Mouse (Mus musculus) forebrain, embryonic 10.5 days (tissue): ENCODE measurements around the gene Tlk2. TPM values are rescaled to one million over a fixed set of nuclear protein-coding genes. Genes with fewer than 3 reads are reported as not detected.
A peak's percentile ranks its signal among the peaks of the same experiment; 100 is the strongest.

Experiments used
- DNase-seq: peaks from one replicate; pipeline ENCODE4 v3.0.0-alpha.2; 2017; ENCODE audit warnings: low spot score; ENCODE audit errors: extremely low spot score
- H3K27ac ChIP-seq: fragments of 300-500 bp; sonication (generic); 2 replicates; pipeline ENCODE4 v1.5.1; 2016; ENCODE audit warnings: mild to moderate bottlenecking
- H3K27me3 ChIP-seq: fragments of 300-500 bp; sonication (generic); 2 replicates; pipeline ENCODE4 v1.6.1; 2016; ENCODE audit warnings: mild to moderate bottlenecking; ENCODE audit not compliant: poor library complexity, severe bottlenecking
- H3K36me3 ChIP-seq: fragments of 300-500 bp; sonication (generic); replicated peaks from 2 replicates; pipeline ENCODE4 v1.6.1; 2016; ENCODE audit warnings: mild to moderate bottlenecking, moderate library complexity
- H3K4me1 ChIP-seq: fragments of 300-500 bp; sonication (generic); 2 replicates; pipeline ENCODE4 v1.6.1; 2016
- H3K4me3 ChIP-seq: fragments of 300-500 bp; sonication (generic); 2 replicates; pipeline ENCODE4 v1.5.1; 2016; ENCODE audit warnings: mild to moderate bottlenecking, moderate library complexity
- H3K9me3 ChIP-seq: fragments of 300-500 bp; sonication (generic); 2 replicates; pipeline ENCODE4 v1.6.1; 2016; ENCODE audit warnings: mild to moderate bottlenecking, moderate library complexity
- WGBS: fragments of 180-500 bp; shearing (Covaris S2); methylation state at CpG from one replicate; pipeline ENCODE4 v1.1.7; 2016; 5-methylcytosine and 5-hydroxymethylcytosine counted together
- polyA plus RNA-seq: library from polyadenylated mRNA; unstranded; fragments of >200 nt; fragmentation: Nextera tagmentation; extraction: Ambion mirVana; gene quantifications from 2 replicates; pipeline ENCODE4 v1.2.1, GENCODE M21; 2016

The Tlk2 gene
- polyA plus RNA-seq, 1 experiment from 2014 or later, result 21.5 TPM

DNA sequence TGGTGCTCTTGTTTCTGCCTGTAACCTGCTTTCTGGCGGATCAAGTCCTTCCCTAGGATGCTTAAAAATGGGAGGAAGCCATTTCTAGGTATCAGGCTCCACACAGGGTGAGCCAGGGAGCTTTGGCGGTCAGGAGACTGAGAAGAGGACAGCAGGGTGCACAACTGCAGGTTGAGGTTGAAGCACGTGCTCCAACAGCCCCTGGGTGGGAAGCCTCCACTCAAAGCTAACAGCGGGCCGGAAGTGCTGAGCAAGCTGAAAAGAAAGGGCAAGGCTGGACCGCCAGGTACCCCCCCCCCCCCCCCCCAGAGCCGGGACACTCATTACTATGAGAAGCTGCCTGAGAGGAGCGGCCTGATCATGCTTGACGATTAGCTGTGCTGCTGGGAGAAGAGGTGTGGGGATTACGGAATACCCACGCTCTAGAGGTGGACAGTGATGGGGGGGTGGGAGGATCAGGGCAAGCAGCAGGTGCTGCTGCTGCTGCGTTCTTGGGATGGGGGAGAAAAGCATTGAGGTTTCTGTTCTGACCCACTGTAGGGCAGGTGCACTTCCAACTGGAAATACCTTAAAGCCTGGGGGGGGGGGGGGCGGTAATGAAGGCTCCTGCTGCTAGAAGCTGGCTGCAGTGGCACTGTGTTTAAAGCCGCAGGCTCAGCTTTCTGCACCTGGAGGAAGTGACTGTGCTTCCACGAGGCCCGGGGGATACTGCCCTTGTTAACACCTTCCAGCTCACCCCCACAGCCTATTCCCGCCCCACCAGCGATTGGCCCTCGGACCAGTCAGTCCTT is 27.2 kb upstream of the Tlk2 start:
- Histone ChIP-seq H3K9me3 (no peaks in the 10 kb centered on the region), H3K4me1 (peaks cover 53% of the 10 kb centered on the region), H3K27me3 (peaks cover 16% of the 10 kb centered on the region; the same call in 1 of the 2 replicates), H3K36me3 (no peaks in the 10 kb centered on the region), H3K27ac (0 out of 2 replicates have a peak overlapping the region, but pooled peaks have one; percentile 1), H3K4me3 (0 out of 2 replicates have a peak overlapping the region, but pooled peaks have one; percentile 16)
- 25% methylated on average over 18 of the region's 19 CpGs for WGBS
- DNase-seq, result no peak

DNA sequence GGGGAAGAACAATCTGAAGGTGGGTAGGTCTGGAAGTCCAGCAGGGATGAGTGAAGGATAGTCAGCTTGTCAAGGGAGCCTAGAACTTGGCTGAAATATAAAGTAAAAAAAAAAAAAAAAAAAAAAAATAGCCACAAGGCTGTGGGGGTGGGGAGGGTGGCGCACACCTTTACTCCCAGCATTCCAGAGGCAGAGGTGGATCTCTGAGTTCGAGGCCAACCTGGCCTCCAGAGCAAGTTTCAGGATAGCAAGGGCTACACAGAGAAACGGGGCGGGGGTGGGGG is 26.6 kb upstream of the Tlk2 start:
- Histone ChIP-seq H3K36me3 (no peaks in the 10 kb centered on the region), H3K9me3 (no peaks in the 10 kb centered on the region), H3K4me3 (no peak overlapping the region), H3K27me3 (peaks cover 16% of the 10 kb centered on the region; the same call in 1 of the 2 replicates), H3K4me1 (peaks cover 53% of the 10 kb centered on the region), H3K27ac (0 out of 2 replicates have a peak overlapping the region, but pooled peaks have one; percentile 1)
- DNase-seq, result no peak
- 78% methylated on average over 2 of the region's 4 CpGs for WGBS

DNA sequence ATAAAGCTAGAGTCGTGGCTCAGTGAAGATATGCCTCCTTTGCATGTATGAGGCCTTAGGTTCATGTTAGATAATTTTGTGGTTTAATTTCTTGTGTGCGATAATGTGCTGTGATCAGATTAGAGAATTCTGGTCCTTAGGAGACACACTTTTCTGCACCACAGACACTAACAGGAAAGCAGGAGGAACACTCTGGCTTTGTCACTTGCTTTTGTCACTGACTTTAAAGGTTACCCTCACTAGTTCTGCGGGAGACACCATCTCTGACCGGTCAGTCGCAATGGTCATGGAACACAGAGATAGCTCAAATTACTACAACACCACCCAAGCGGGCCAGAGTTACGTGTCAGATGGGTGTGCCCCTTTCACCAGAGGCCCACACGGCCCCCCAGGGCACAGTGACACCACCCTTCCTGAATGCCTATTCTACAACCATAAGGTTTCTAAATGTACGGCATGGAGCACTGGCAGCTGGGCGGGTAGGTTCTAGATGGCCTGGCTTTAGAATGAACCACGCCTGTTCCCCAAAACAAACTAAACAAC is 26.2 kb upstream of the Tlk2 start:
- Histone ChIP-seq H3K9me3 (no peaks in the 10 kb centered on the region), H3K36me3 (no peaks in the 10 kb centered on the region), H3K27ac (no peak overlapping the region), H3K4me1 (peaks cover 53% of the 10 kb centered on the region), H3K27me3 (peaks cover 16% of the 10 kb centered on the region; the same call in 1 of the 2 replicates), H3K4me3 (no peak overlapping the region)
- WGBS, result 74% methylated on average over 11 of the region's 11 CpGs
- DNase-seq, result no peak

DNA sequence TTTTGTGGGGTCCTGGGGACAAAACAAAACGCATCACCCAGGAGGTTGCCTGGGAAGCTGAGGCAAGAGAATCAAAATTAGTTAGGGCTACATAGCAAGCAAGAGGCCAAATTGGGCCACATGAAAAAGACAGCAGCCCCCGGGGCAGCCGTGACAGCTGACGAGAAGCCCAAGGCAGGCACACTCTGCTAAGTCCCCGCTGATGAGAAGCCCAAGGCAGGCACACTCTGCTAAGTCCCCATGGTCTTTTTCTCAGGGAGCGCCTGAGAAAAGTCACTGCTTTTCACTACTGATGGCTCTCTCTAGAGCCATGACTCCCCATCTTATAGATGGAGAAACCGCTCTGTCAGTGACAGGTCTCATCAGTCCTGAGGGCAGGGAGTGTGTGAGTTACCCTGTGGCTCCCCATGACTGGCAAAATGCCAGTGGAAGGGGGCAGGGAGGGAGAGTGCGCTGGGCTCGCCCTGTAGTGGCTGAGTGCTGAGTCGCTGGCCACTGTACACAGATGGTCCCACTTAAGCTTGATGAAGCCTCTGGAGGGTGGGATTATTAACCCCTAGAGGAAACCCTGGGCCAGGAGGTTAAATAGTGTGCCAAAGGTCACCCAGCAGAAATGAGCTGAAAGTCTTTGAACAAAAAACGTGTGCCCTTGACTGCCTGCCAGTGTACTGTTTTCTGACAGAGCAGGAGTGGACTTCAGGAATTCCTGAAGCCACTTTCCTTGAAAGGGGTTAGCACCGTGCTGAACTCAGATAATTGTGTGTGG is 25.4 kb upstream of the Tlk2 start:
- Histone ChIP-seq H3K9me3 (no peaks in the 10 kb centered on the region), H3K4me1 (peaks cover 53% of the 10 kb centered on the region), H3K36me3 (no peaks in the 10 kb centered on the region), H3K4me3 (no peak overlapping the region), H3K27ac (no peak overlapping the region), H3K27me3 (peaks cover 16% of the 10 kb centered on the region; the same call in 1 of the 2 replicates)
- DNase-seq, result peak; percentile 43
- WGBS, result 44% methylated on average over 12 of the region's 12 CpGs

DNA sequence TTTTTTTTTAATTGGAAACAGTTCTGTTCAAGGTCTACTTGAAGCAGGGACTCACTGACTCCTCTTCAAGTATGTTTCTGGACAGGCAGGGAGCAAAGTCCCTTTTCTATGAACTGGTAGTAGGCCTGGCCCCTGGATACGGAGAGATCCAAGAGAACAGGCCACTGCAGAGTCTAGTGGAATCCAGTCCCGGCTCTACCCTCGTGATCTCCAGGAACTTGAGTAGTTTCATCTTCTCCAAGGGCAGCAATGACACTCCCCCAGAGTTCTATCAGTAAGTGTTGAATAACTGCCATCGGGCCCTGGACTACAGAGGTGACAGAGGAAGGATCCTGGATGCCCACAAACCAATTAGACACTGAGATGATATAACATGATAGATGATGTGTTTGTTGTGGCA is 22.7 kb upstream of the Tlk2 start:
- Histone ChIP-seq H3K4me1 (peaks cover 49% of the 10 kb centered on the region), H3K4me3 (no peak overlapping the region), H3K27ac (no peak overlapping the region), H3K27me3 (peaks cover 9% of the 10 kb centered on the region; the same call in 1 of the 2 replicates), H3K36me3 (no peaks in the 10 kb centered on the region), H3K9me3 (no peaks in the 10 kb centered on the region)
- 72% methylated on average over 4 of the region's 4 CpGs for WGBS
- DNase-seq, result no peak

DNA sequence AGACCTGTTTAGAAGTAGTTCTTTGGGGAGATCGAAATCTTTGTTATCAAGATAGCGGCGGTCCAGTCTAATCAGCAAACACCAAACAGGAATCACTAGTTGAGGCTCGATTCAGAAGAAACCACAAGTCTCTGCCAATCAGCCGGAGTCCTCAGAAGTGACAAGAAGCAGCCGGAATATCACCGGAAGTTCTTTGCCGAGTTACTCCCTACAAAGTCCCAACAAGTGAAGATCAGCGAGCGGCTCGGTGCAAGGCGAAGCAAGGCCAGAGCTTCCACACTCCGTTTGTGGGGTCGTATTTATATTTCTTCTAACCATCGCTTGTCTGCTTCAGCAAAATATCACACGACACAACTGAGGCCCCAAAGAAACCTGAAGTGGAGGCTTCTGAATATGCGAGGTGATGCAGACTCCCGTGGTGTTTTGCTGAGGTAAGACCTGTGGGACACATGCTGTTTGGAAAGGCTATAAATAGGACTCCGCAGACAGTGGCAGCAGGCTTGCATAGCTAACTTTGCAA is 21.8 kb upstream of the Tlk2 start:
- WGBS, result 88% methylated on average over 19 of the region's 19 CpGs
- Histone ChIP-seq H3K27ac (no peak overlapping the region), H3K4me3 (no peak overlapping the region), H3K36me3 (no peaks in the 10 kb centered on the region), H3K27me3 (no peaks in the 10 kb centered on the region), H3K9me3 (no peaks in the 10 kb centered on the region), H3K4me1 (peaks cover 40% of the 10 kb centered on the region)
- DNase-seq, result no peak

DNA sequence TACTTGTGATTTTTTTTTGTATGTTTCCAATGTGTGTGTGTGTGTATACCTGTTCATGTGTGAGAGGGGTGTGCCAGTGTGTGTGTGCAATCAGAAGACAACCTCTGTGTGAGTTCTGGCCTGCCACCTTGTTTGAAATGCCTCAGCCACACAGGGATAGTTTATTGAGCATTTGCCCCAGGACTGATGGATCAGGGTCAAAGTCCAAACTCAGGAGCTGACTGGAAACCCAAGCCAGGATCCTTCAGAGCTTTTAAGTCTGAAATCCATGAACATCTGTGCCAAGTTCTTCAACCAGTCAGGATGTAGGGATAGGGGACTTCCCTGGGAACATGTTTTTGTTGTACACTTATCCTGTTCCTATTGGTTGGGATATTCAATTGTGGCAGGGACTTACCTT is 20.6 kb upstream of the Tlk2 start:
- peaks cover 8% of the 10 kb centered on the region for H3K9me3 ChIP-seq
- no peak overlapping the region for H3K27ac ChIP-seq
- no peak for DNase-seq
- peaks cover 32% of the 10 kb centered on the region for H3K4me1 ChIP-seq
- H3K4me3 ChIP-seq, result no peak overlapping the region
- H3K27me3 ChIP-seq, result no peaks in the 10 kb centered on the region
- no peaks in the 10 kb centered on the region for H3K36me3 ChIP-seq

DNA sequence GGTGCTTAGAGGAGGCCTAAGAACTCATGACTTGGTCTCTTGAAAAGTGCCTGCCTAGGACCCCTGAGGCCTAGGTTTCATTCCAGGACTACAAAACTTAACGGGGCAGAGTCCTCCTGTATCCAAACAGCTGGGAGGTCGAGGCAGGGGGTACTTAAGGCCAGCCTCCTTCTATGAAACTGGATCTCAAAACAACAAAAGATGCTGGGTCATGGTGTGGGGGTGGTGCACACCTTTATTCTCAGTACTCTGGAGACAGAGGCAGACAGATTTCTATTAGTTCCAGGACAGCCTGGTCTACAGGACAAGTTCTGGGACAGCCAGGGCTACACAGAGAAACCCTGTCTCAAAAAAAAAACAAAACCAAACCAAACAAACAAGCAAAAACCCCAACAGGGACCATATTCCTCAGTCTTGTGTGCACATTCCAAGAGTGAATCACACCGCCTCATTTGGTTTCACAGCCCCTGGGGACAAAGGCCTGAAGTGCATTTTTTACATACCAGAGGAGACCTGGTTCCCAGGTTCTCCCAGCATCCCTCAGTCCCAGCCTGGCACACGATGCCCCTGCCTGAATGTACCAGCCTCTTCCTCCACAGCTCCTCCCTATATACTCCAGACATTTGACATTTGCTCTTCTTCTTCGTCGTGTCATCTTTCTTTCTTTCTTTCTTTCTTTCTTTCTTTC is 18.8 kb upstream of the Tlk2 start:
- H3K27ac ChIP-seq, result no peak overlapping the region
- no peak overlapping the region for H3K4me3 ChIP-seq
- no peak for DNase-seq
- no peaks in the 10 kb centered on the region for H3K36me3 ChIP-seq
- 65% methylated on average over 6 of the region's 6 CpGs for WGBS
- peaks cover 23% of the 10 kb centered on the region for H3K9me3 ChIP-seq
- peaks cover 4% of the 10 kb centered on the region; the same call in 1 of the 2 replicates for H3K27me3 ChIP-seq
- peaks cover 14% of the 10 kb centered on the region for H3K4me1 ChIP-seq

DNA sequence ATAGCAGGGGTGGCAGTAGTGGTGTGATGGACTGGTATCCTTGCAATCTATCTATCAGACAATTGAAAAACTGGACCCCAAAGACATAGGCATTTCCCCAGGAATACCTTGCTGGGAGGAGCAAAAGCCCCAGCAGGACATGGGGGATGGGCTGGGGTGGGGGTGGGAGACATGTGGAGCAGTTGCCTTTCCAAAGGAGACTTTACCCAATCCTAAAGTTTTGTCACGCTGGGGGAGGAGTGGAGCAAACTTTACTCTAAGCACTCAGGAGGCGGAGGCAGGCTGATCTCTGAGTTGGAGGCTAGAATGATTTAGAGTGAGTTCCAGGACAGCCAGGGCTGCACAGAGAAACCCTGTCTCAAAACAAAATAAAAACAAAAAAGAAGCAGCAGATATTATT is 17.2 kb upstream of the Tlk2 start:
- no peaks in the 10 kb centered on the region for H3K36me3 ChIP-seq
- no peak for DNase-seq
- H3K27ac ChIP-seq, result no peak overlapping the region
- H3K27me3 ChIP-seq, result peaks cover 16% of the 10 kb centered on the region; the same call in 1 of the 2 replicates
- peaks cover 39% of the 10 kb centered on the region for H3K9me3 ChIP-seq
- H3K4me3 ChIP-seq, result no peak overlapping the region
- 91% methylated on average over 2 of the region's 2 CpGs for WGBS
- peaks cover under 1% of the 10 kb centered on the region; the same call in 1 of the 2 replicates for H3K4me1 ChIP-seq

DNA sequence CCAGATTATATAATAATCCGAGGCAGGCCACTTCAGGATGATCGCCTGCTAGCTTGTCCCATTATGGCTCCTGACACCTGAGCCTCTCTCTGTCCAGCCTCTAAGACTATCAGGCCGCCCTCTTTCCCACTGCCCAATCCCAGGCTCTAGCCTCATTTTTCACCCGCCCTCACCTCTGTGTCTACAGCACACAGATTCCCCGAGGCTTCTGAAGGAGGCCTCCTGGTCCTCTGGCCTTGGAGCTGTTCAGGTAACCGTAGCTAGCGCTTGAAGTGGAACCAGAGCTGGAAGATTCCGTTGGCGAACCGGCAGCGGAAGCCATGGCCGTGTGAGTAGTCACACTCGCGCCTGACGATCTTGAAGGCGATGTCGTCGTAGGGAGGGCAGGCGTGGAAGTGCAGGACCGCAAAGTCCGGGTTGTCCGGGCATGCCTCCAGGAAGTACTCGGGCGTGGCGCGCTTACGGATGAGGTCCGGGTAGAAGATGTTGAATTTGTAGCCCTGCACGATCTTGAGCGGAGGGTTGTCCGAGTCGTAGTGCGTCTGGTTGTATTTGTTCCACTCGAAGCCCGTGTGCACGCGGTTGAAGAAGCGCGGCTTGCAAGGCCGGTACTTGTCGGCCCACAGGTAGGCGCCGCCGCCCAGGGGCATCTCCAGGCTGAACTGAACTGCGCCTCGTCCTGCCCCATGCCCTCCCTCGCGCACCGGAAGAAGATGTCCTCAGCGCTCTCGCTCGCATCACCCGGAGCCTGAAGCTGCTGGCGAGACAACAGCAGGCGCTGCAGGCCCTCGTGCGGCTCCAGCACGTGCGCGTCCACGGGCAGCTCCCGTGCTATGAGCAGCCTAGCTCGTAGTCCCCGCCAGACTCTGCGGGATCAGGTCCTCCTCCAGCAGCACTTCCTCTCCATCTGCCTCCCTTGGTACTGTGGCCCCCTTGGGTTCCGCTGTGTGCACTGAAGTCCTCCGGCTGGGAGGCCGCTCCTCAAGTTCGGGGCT is 13.8 kb upstream of the Tlk2 start:
- DNase-seq, result no peak
- WGBS, result 85% methylated on average over 69 of the region's 69 CpGs
- Histone ChIP-seq H3K4me3 (no peak overlapping the region), H3K27me3 (peaks cover 16% of the 10 kb centered on the region; the same call in 1 of the 2 replicates), H3K4me1 (no peaks in the 10 kb centered on the region), H3K27ac (no peak overlapping the region), H3K36me3 (no peaks in the 10 kb centered on the region), H3K9me3 (peaks cover 44% of the 10 kb centered on the region)

DNA sequence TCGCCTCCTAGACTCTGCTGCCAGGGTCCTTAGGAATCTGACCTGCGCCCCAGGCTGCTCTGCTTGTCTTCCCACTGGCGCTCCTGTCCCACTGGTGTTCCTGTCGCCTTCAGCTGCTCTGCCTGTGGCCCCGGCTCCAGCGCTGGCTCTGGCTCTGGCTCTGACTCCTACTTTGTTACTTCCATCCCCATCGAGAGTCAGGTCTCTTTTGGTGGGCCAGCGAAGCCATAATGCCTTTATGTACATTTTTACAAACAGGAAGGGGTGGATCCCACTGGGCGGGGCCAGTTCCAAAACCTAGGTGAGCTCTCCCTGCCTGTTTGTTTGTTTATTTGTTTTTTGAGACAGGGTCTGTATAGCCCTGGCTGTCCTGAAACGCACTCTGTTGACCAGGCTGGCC is 11.8 kb upstream of the Tlk2 start:
- peaks cover 44% of the 10 kb centered on the region for H3K9me3 ChIP-seq
- H3K27ac ChIP-seq, result no peak overlapping the region
- no peak for DNase-seq
- no peaks in the 10 kb centered on the region for H3K4me1 ChIP-seq
- no peak overlapping the region for H3K4me3 ChIP-seq
- no peaks in the 10 kb centered on the region for H3K36me3 ChIP-seq
- WGBS, result 93% methylated on average over 10 of the region's 10 CpGs
- H3K27me3 ChIP-seq, result peaks cover 16% of the 10 kb centered on the region; the same call in 1 of the 2 replicates
